Mouse (Mus musculus): Measurements from ENCODE around the gene Akr1b8.
"Not testable (repeated sequence)": the region's sequence is repeated elsewhere in the genome, so short reads cannot be mapped to it uniquely, and the experiment has no call there.

Akr1b8 gene

GRCm38 (mm10) chr6:34406746-34407145 is 52.8 kb downstream of the Akr1b8 start:
- DNase-seq (ENCODE audit: low read depth) = no peak

- DNase-seq (ENCODE audit: low read depth) = no peak
These were observed 53.5 kb downstream of the Akr1b8 start for GRCm38 (mm10) chr6:34407403-34407802.

- DNase-seq (ENCODE audit: low read depth) = no peak
These were observed 58.1 kb downstream of the Akr1b8 start, which contains the start of gene Akr1b7 for GRCm38 (mm10) chr6:34412023-34412422. Akr1b7 (plus strand) TSS chr6:34412334.

GRCm38 (mm10) chr6:34412688-34413087 is 58.8 kb downstream of the Akr1b8 start:
- DNase-seq (ENCODE audit: low read depth) = no peak

GRCm38 (mm10) chr6:34413386-34413785 is 59.5 kb downstream of the Akr1b8 start:
- not testable (repeated sequence) for DNase-seq (ENCODE audit: low read depth)

- no peak for DNase-seq (ENCODE audit: low read depth)
These were observed 62.6 kb downstream of the Akr1b8 start for GRCm38 (mm10) chr6:34416521-34416920.
